Mouse (Mus musculus) CD4-positive, CD25-positive, alpha-beta regulatory T cell (primary cell): ENCODE data around the gene Aaed1. TPM values are rescaled to one million over a fixed set of nuclear protein-coding genes. Genes with fewer than 3 reads are reported as not detected.

ENCODE experiments used
- polyA plus RNA-seq: library from polyadenylated mRNA; unstranded; fragments of 100-300 nt; shearing (Covaris generic); gene quantifications from one replicate; pipeline ENCODE4 v1.2.1, GENCODE M21; 2017

Gene Aaed1
- polyA plus RNA-seq: 36.2 TPM

DNA sequence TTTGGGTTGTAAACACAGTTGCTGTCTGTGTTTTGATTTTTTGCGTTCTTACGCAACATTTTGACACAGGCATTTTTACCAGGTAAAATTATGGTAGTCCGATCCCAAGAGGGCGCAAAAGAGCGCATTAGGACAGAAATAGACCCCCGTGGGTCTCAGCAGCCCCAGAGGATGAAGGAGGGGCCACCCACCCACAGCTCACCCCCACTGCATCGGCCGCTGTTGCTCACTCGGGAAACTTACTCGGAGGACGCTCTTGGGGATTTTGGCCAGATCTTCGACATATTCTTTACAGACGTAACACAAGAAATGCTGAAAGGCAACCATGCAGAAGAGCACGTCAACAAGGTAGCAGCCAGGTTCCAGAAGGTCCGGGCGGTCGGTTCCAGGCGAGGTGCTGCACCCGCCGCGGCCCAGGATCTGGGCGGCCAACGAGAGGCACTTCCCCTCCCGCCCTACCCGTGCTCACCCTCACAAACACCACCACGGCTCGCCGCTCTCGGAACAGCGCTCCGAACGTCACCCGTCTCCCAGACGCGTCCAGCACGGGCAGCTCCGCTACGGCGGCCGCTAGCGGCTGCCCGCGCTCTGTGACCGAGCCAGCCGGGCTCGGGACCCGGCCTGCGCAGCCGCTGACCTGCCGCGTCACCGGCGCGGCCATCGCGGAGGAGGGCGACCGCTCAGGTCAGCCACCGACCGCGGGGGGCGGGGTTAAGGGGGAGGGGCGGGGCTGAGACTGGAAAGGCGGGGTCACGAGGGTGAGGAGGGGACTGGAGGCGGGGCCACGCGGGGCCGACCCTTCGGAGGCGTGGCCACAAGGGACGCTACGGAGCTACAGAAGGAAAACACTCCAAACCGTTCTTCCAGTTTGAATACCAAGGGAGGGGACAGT lies at the start of gene Aaed1:
Gene Aaed1, minus strand, starts transcription at position 687 of the 892 bp plus-strand sequence.

DNA sequence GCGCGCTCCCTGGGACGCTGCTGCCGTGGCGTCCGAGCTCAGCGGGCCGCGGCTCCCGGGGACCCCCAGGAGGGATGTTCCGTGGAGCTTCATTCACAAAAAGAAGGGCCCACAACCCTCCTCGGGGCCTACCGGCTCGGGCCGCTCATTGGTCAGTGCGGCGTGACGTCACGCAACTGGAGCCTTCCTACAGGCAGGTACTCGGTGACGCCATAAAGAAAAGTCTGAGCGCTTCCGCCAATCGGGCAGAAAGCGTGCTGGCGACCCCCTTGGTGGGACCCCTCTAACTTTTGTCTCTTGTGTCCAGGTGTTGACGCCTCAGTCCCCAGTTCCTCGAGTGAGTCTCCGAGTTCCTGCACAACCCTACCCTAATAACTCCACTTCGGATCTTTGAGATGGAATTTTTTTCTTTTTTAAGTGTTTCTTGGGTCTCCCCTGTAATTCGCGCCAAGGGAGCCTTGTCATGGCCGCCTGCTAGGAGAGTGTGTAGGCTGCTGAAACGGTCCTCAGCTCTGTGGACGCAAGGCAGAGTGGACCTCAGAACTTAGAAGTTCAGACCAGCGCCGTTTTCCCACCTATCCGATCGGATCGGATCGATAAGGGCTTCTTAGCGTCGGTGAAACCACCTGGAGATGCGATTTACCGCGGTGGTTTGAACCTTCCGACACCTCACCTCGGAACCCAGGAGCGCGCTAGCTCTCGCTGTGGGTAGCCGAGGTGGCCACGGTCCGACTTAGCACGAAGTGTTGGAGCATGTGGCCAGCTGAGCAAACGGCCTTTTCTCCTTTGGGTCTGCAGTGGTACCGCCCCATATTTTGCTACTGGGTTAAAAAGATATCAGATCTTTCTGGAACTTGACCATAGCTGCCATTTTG lies 37.4 kb downstream of the Aaed1 start, which contains the start of gene Cdc14b:
Gene Cdc14b, minus strand, starts transcription at position 412 of the 875 bp plus-strand sequence.

Other genes starting within 250 kb of the Aaed1 start
- gene Hsd17b3, start 223.5 kb downstream of the Aaed1 start, polyA plus RNA-seq: not detected
- 31.8 TPM for gene Slc35d2, start 183.3 kb downstream of the Aaed1 start, polyA plus RNA-seq
- 8.6 TPM for gene Zfp367, start 159.5 kb downstream of the Aaed1 start, polyA plus RNA-seq
- 35.7 TPM for gene Habp4, start 150.9 kb downstream of the Aaed1 start, polyA plus RNA-seq
- 6.1 TPM for gene Cdc14b, start 37.4 kb downstream of the Aaed1 start, polyA plus RNA-seq
- 9.4 TPM for gene Ctsl, start 58.2 kb upstream of the Aaed1 start, polyA plus RNA-seq
- gene Cdk20, start 119.6 kb upstream of the Aaed1 start, polyA plus RNA-seq: 7.4 TPM
- not detected for gene Fam240b, start 185.1 kb upstream of the Aaed1 start, polyA plus RNA-seq